Mouse (Mus musculus) kidney, adult 2 months (tissue): ENCODE measurements at regions not wholly inside any gene's neighbourhood (a gene's known extent, or its start where the extent isn't known, plus 50 kb on each side); places are given as distances from the start of the nearest gene placed in this dataset.
"Not testable (repeated sequence)": the region's sequence is repeated elsewhere in the genome, so short reads cannot be mapped to it uniquely, and the experiment has no call there.

ENCODE experiments used
- CTCF ChIP-seq: fragments of 200-500 bp; conservative IDR thresholded peaks from 2 replicates; pipeline ENCODE4 v1.5.1; 2011; ENCODE audit warnings: low read depth, mild to moderate bottlenecking, control low read depth, low read length, moderate library complexity, mixed read lengths; ENCODE audit not compliant: insufficient read depth, insufficient read length
- POLR2A ChIP-seq: fragments of 200-500 bp; IDR thresholded peaks from one replicate; pipeline ENCODE4 v1.6.1; 2011; ENCODE audit warnings: low read depth, low read length, control low read depth

- TF ChIP-seq CTCF, POLR2A: not testable (repeated sequence)
These were observed 491.3 kb upstream of the Gdi2 start for GRCm38 (mm10) chr13:3046381-3047105.
